Mouse (Mus musculus): ENCODE data around the gene Slc2a10. TPM values are rescaled to one million over a fixed set of nuclear protein-coding genes. Genes with fewer than 3 reads are reported as not detected.

Gene Slc2a10
- not detected in 2 replicates for total RNA-seq (2014; fragmentation: Nextera tagmentation)
- not detected in 2 replicates for total RNA-seq (2017)

DNA sequence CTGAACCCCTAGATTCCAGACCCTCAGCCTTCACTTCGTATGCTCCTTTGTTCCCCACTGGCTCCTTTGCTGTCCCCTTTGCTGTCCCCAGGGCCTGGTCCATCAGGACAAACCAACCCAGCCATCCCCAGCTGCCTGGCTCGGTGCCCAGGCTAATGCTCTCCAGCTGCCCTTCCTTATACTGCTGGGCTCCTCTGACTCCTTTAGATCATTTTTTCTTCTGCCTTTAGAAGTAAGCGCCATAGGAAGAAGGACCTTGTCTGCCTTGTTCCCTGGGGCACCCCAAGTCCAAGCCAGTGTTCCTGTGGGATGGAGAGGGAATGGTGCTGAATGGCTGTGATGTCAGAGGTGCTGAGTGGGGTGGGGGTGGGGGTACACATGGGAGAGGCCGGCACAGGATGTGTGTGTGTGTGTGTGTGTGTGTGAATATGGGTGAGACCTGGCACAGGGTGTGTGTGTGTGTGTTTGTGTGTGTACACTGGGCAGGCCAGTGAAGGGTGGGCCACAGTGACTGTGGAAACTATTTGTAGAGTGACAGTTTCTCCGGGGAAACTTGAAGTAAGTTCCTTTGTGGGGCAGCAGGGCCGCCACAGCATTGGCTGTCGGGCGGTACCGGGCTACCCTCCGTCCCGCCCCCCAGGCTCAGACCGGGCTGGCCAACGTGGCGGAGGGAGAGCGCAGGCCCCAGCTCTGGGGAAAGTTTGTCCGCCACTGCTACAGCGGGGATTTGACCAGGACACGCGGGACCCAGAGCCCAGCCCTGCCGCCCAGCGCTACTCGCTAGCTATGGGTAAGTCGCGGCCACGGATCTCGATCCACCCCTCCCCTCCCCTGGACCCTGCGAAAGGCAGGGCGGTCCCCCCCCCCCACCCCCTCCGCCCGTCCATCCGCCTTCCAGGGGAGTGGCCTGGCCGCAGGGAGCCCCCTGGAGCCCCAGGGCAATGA, at the start of gene Slc2a10:
Gene Slc2a10, plus strand, starts transcription at position 529 of the 945 bp plus-strand sequence.
- peak; percentile 36; the same call in 1 of the 2 replicates for ATAC-seq (replicated peaks; ENCODE audit: low FRiP score, low TSS enrichment, poor library complexity, severe bottlenecking)

DNA sequence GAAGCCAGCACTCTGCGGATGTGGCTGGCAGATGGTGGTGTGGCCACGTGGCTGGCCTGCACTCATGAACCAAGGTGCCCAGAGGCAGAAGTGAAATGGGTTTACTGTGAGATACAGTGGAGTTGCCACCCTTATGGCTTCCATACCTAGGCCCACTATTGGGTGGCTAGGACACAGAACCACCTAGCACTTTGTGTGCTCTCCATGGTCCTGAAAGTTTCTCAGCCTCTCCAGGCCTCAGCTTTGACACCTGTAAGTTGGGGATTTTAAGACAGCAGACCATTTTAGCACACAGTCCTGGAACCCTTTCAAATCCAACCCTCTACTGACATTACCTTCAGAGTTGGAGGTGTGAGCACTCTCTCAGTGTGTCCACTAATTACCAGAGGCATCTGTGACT, 46.9 kb upstream of the Slc2a10 start:
- ATAC-seq (replicated peaks; ENCODE audit: low FRiP score, low TSS enrichment, poor library complexity, severe bottlenecking): peak; percentile 52; the same call in 1 of the 2 replicates

DNA sequence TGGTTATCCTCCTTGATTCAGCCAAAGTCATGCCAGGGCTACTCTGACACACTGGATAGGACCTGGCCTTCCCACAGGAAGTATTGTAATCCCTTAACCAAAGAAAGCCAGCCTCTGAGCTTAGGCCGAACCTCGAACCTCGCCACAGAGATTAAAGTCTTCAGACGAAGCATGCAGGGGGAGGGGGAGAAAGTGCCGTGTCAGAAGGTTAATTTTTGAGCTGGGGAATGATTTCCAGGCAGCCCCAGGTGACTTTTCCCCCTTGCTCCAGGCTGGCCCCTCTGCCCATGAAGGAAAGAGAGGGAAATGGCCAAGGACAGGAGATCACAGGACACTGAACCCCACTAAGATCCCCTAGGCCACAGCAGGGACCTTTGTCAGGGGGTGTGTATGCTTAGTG, 45.4 kb upstream of the Slc2a10 start:
- no peak for ATAC-seq (replicated peaks; ENCODE audit: low FRiP score, low TSS enrichment, poor library complexity, severe bottlenecking)

DNA sequence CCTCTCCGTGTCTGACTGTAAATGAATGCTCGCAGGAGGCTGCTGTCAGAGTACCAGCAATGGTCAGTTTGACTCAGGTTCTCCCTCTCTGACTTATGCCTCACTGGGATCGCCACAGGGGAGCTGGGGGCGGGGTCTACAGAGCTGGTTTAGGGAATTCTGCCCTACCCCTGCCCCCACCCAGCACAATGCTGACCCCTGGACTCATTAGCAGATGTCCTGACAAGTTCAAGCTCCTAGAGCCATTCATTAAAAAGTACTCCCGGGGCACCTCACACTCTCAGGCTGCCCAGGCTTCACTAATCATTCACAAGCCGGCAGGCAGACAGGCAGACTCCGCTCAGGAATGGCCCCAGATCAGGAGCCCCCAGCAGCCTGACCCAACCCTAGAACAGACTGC, 43.9 kb upstream of the Slc2a10 start:
- no peak for ATAC-seq (replicated peaks; ENCODE audit: low FRiP score, low TSS enrichment, poor library complexity, severe bottlenecking)

DNA sequence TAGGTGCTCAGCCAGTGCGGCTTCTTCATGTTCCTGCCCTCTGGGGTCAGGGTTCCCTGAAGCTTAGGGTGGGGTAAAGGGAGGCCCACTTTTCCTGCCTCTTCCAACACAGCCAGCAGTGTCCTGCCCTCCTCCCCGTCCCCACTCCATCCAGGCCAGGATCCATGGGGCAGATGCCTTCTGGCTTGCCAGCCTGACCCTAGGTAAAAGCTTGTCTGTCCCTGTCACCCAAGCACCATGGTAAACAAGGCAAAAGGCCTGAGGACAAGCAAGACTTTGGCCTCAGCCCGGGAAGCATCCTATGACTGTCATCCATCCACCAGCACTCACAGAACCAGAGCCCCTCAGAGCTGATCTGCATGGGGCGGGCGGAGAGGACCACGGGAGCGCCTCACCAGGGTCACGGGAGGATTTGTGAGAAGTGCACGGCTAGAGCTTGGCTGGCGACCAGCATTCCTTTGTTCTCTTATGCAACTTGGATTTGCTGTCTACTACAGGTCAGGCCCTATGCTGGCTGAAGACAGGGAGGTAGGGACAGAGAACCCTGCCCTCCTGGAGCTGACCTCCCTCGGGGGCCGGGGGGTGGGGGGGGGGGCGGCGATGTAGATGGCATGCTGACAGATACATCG, 35.6 kb upstream of the Slc2a10 start:
- no peak for ATAC-seq (replicated peaks; ENCODE audit: low FRiP score, low TSS enrichment, poor library complexity, severe bottlenecking)

DNA sequence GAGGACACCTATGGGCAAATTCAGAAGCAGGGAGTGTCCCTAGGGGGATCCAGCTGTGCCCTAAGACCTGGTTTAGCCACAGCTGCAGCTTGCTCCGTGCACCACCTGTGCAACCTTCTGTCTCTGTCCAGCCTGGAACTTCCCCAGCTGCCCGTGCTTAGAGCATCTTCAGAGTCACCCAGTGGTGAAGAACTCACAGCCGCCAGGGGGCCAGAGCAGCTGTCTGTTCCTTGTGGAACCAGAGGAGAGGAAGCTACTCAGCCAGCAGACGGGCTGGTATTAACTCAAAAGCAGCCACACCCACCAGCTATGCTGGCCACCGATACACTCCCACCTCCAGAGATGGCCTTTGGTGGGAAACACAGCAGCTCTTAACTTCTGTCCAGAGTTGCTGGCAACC, 33.4 kb upstream of the Slc2a10 start:
- no peak for ATAC-seq (replicated peaks; ENCODE audit: low FRiP score, low TSS enrichment, poor library complexity, severe bottlenecking)

DNA sequence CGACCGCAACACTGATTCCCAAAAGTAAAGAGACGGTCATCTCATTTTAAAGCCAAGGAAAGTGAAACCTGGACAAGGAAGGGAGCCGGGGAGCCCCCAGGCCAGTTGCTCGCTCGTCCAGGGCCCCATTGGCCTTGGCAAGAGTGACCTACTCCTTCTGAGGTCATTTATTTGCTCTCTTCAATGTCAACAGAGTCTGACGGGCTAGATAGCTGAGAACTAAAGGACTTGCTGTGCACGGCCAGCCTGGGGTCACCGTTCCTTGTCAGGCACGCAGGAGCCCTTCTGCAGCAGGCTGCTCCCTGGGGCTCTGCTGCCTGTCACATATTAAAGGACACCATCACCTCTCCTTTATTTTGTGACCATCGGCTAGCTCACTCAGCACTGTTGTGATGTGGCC, 31.6 kb upstream of the Slc2a10 start:
- ATAC-seq (replicated peaks; ENCODE audit: low FRiP score, low TSS enrichment, poor library complexity, severe bottlenecking): no peak

DNA sequence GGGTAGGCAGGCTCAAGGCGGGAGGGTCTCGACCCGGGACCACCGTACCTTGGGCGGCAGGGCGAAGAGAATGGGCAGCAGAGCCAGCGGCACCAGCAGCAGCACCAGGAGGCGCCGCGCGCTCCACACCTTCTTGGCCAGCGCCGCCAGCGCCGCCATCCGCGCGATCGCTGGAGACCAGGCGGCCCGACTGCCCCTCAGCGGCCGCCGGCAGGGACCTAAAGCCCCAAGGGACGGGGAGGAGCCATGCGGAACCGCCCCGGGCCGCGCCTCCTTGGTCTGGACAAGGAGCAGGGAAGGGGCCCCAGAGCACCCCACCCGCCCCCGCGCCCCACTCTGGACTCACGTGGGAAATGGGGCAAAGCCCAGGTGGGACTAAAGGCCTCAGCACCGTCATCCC, 30.6 kb upstream of the Slc2a10 start, which contains the start of gene Slc13a3:
Gene Slc13a3, minus strand, starts transcription at position 228 of the 400 bp plus-strand sequence.
- no peak for ATAC-seq (replicated peaks; ENCODE audit: low FRiP score, low TSS enrichment, poor library complexity, severe bottlenecking)

DNA sequence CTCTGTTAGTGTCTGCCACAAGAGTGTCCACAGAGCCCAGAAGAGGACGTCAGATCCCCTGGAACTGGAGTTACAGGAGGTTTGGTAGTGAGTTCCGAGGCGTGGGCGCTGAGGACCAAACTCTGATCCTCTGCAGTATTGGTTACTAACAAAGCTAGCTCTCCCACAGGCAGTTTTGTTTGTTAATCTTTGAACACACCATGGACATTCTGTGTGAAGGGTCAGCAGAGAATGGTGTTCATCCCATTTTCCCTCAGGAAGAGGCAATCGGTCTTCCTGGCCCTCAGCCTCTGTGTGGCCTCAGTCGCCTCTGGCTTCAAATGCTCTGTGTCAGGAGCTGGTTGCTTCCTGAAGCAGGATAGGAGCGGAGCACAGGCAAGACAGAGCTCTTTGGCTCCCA, 28.2 kb upstream of the Slc2a10 start:
- ATAC-seq (replicated peaks; ENCODE audit: low FRiP score, low TSS enrichment, poor library complexity, severe bottlenecking): no peak

DNA sequence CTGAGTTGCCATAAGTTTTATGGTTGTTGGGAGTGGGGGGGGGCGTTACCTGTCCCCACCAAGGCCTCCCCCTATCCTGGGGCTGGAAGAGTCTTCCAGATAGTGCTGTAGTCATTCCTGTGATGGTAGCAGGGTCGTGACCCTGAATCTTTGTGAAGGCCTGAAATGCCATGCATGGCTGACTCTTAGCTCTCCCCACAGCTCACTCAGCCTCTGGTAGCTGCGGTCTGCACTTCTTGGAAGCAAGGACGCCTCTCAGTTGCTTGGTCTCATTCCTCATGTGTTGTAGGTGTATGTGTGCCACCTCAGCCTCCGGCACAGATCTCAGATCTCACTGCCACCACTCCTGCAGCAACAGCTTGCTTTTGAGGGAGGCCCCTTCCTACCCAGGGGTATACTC, 27.7 kb upstream of the Slc2a10 start:
- ATAC-seq (replicated peaks; ENCODE audit: low FRiP score, low TSS enrichment, poor library complexity, severe bottlenecking): no peak

DNA sequence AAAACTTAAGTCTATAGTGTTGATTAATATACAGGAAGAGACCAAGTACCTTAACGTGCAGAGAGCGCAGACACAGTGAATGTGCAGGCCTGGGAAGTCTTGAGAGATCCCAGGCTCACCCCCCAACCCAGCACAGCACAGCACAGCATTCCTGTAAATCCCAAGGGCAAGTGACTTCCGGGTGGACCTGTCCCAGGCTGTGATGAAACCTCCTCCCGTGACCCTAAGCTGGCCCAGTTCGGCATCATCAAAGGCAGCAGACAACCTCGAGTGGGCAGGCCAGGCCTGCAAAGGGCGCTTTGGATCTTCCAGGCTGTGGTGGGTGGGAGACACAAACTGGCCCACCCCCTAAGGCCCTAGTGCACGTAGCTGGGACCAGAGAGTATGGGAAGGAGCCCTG, 21.6 kb upstream of the Slc2a10 start:
- no peak for ATAC-seq (replicated peaks; ENCODE audit: low FRiP score, low TSS enrichment, poor library complexity, severe bottlenecking)

DNA sequence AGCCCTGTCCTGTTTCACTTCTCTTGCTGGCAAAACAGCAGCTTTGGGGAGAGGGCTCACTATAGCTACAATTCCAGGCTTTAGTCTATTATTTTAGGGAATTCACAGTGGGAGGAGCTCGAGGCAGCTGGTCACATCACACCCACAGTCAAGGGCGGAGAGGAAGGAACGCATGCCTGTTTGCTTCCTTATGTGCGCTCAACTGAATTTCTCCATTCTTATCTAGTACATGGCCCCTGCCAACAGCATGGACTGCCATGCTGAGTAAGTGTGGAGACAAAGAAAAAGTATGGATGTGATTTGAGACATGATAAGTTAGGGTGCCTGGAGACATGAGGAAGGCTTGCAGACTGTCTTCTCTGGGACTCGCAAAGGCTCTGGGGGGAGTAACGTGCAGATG, 19.4 kb upstream of the Slc2a10 start:
- no peak for ATAC-seq (replicated peaks; ENCODE audit: low FRiP score, low TSS enrichment, poor library complexity, severe bottlenecking)

DNA sequence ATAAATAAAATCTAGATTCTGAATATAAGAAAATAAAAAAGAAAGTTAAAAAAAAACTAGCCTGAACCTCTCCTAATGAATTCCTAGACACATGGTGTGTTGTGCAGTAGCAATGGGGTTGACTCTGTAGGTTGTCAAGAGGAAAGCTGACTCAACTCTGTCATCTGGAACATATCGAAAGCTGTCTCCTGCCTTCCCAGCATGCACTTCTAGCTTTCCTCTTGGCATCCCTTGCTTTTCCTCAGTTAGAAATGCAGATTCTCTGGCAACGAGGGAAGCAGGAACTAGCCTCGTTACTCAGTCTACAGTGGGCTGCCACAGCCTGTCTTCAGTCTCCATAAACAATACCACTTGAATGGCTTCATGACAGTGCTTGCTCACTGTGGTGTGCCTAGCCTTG, 17.8 kb upstream of the Slc2a10 start:
- no peak for ATAC-seq (replicated peaks; ENCODE audit: low FRiP score, low TSS enrichment, poor library complexity, severe bottlenecking)

DNA sequence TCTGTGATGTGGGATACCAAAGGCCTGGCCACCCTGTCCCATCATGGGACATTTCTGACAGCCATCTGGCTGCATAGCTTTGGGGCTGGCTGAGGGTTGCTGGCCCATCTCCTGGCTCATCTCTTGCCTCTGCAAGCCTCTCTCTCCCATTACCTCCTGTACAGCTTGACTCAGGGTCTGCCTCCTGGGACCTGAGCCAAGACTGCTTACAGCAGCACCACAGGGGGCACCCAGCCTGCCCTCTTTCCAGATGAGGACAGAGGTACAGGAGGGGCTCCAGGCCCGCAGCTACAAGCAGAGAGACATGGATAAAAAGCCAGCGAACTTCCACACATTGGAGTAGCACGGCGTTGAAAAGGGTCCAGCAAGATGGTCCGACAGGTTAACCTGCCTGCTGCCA, 17.2 kb upstream of the Slc2a10 start:
- no peak for ATAC-seq (replicated peaks; ENCODE audit: low FRiP score, low TSS enrichment, poor library complexity, severe bottlenecking)

DNA sequence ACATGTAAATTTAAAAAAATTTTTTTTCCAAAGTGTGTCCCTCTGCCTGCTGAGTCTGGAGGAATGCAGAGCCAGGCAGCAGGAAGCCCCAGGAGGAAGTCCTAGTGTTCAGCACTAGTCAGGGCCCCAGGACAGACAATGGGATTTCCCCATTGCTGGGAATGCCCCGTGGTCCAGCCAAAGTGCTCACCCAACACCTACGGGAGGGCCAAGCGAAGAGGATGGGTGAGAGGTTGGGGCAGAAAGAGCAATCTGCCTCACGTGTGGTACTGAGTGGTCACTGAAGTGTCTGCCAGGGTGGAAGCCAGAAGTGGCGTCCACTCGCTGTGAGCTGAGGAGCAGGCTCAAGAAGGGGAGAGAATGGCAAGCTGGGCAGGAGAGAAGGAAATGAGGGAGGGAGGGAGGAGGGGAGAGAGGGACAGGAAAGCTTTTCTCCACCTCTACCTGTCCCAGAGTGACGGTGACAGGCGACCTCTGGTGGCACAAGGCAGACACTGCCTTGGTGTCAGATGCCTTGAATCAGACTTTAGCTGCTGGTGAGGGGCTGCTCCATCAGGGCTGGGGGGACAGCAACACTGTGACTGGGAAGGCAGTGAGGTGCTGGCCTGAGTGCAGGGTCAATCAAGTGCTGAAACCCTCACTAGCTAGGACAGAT, 16.6 kb upstream of the Slc2a10 start:
- peak; percentile 76 for ATAC-seq (replicated peaks; ENCODE audit: low FRiP score, low TSS enrichment, poor library complexity, severe bottlenecking)

DNA sequence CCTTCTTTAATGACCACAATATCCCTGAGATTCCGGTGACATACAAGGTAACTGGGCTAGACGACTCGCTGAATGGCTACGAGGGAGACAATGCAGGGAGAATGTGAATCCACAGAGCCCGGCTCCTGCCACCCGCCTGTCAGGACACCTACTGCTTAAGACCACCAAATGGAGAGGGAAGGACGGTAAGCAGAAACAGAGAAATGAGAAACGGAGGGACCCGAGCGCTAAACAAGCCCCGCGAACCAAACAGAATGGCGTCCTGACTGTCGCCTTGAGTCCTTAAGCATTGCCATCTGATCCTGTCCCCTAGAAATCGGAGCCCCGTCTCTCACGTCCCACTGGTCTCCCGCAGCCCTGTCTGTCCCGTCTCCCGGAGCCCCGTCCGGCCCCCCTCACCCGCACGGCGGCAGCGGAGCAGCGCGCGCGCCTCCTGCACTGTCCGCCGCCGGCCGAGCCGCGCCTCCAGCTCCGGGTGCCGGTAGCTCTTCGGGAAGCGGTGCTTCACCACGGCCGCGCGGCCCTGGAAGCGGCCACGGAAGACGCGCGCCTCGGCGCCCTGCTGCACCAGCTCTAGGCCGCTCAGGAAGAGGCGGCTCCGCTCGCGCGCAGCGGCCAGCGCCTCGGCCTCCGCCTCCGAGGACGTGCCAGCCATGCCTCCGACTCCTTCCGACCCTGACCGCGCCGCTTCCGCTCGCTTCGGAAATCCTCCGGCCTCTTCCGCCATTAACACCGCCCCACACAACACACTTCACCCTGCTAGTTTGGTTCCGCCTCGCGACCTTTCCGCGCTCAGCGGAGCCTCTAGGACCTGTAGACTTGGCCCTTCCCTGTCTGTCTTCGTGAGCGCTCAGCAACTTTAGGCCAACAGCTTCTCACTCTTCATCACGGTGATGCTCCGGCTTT, 10.7 kb upstream of the Slc2a10 start, which contains the start of gene Trp53rka:
Gene Trp53rka, minus strand, starts transcription at position 677 of the 906 bp plus-strand sequence.
- peak; percentile 89 for ATAC-seq (replicated peaks; ENCODE audit: low FRiP score, low TSS enrichment, poor library complexity, severe bottlenecking)

DNA sequence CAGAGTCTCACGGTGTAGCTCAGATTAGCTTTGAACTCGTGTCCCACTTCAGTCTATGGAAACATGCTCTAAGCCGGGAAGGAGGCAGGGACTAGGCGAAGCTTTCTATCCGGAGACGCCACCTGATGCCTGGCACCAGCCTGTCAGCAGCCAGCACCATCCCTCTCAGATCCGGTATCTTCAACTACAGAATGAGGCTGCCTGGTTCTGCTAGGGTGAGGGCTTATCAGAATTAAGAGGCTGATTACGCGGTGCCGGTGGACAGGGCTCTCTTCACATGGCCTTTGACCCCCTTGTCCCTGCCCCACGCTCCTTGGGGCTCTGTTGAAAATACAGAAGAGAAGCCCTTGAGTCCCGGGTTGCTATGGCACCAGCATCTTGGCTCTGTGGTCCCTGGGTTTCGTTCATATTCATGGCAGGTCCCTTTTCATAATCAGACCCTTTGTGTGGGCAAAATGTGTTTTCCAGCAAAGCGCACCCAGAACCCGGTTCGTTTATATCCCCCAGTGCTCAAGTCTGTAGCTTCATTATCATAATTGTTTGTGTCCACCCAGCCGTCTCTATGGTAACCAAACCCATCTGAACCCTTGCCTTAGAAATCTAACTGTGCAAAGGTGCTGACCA, 9.9 kb upstream of the Slc2a10 start:
- peak; percentile 48 for ATAC-seq (replicated peaks; ENCODE audit: low FRiP score, low TSS enrichment, poor library complexity, severe bottlenecking)

DNA sequence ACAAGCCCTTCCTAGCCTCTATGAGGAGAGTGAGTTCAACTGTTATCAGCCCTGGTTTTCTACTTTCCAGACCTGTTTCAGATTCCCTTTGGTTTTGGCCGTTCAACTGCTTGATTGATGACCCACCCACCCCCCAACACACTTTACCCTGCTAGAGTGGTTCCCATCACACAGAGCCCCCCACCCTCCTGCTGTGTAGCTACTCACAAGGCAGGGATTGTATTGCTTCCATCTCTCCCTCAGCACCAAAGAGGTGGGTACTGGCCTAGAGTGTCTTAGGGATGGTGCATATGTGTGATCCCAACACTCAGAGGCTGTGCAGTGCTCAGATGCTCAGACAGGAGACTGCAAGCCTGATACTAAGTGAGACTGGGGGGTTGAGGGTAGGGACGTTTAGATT, 9.1 kb upstream of the Slc2a10 start:
- no peak for ATAC-seq (replicated peaks; ENCODE audit: low FRiP score, low TSS enrichment, poor library complexity, severe bottlenecking)

DNA sequence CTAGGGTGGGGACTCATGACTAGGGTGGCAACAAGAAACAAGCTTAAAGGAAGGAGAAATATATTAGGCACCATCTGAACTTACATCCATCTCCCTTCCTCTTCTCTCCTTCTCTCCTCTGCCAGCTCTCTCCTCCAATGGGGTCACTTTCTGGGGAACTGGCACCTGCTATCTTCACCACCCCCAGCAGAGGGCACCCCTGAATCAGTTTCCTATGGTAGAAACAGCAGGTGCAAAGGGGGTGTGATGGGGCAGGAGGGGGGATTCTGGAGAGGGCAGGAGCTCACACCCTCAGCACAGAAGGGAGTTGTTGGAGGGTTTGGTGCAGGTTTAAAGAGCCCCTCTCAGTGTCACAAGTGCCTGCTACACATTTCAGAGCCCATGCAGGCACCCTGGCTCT, 7.3 kb upstream of the Slc2a10 start:
- no peak for ATAC-seq (replicated peaks; ENCODE audit: low FRiP score, low TSS enrichment, poor library complexity, severe bottlenecking)

Measured in megakaryocyte-erythroid progenitor cell, adult 5-6 weeks (primary cell).